Comparison of ENCODE assay signal across 18 mouse cellular contexts in genomic region chr17:88350986-88351385, GRCm38 (mm10).
"Had no signal": no experiment of that assay in that cellular context is flagged by ENCODE, and none has a peak within 500 bp of the region (broad histone marks: within the 10 kb centered on the region; RNA-seq: fewer than 3 reads in every experiment).

No protein-coding gene starts in this region.

- H3K4me1 ChIP-seq: limb, embryonic 10.5 days; limb, embryonic 13.5 days; megakaryocyte, embryonic 14.5 days; midbrain, embryonic 15.5 days; neural tube, embryonic 12.5 days had no signal

- H3K4me3 ChIP-seq: limb, embryonic 10.5 days; limb, embryonic 13.5 days; megakaryocyte, embryonic 14.5 days; midbrain, embryonic 10.5 days; midbrain, embryonic 15.5 days; neural tube, embryonic 12.5 days; neural tube, embryonic 15.5 days had no signal

- DNase-seq: kidney, adult 9 months; kidney, postnatal 14 days; kidney, postnatal 4 days; liver, postnatal 0 days; lung, embryonic 14.5 days; right cerebral cortex, adult 18-20 months; right cerebral cortex, postnatal 14 days; right cerebral cortex, postnatal 4 days; thymus, postnatal 25 days had no signal

- H3K4me2 ChIP-seq: limb, embryonic 13.5 days; lung, embryonic 14.5 days; midbrain, embryonic 15.5 days; neural tube, embryonic 12.5 days; neural tube, embryonic 15.5 days had no signal

- H3K27ac ChIP-seq: limb, embryonic 10.5 days; limb, embryonic 13.5 days; liver, embryonic 14.5 days; midbrain, embryonic 10.5 days; midbrain, embryonic 15.5 days; neural tube, embryonic 12.5 days; neural tube, embryonic 15.5 days had no signal

- H3K27me3 ChIP-seq: limb, embryonic 13.5 days; megakaryocyte, embryonic 14.5 days; midbrain, embryonic 15.5 days; neural tube, embryonic 12.5 days; neural tube, embryonic 15.5 days had no signal

- ATAC-seq: liver, postnatal 0 days; lung, postnatal 0 days; midbrain, embryonic 15.5 days had no signal

- H3K9me3 ChIP-seq: limb, embryonic 10.5 days; limb, embryonic 13.5 days; midbrain, embryonic 10.5 days; midbrain, embryonic 15.5 days; neural tube, embryonic 12.5 days; neural tube, embryonic 15.5 days had no signal

- H3K9ac ChIP-seq: limb, embryonic 13.5 days; liver, embryonic 14.5 days; liver, postnatal 0 days; lung, embryonic 14.5 days; midbrain, embryonic 15.5 days; neural tube, embryonic 12.5 days; neural tube, embryonic 15.5 days had no signal

- H3K36me3 ChIP-seq: limb, embryonic 10.5 days; limb, embryonic 13.5 days; midbrain, embryonic 10.5 days; midbrain, embryonic 15.5 days; neural tube, embryonic 12.5 days; neural tube, embryonic 15.5 days had no signal
